Mouse (Mus musculus) stomach, embryonic 15.5 days (tissue): ENCODE measurements around the gene Trpm2. TPM values are rescaled to one million over a fixed set of nuclear protein-coding genes. Genes with fewer than 3 reads are reported as not detected.

ENCODE experiments used
- ATAC-seq: fragments of 200-750 bp; cut with Nextera tagmentation; 2 replicates; pipeline ENCODE4 v1.8.0; 2017; ENCODE audit warnings: low read depth, moderate number of reproducible peaks, moderate TSS enrichment; ENCODE audit not compliant: insufficient read depth, low FRiP score
- H3K27ac ChIP-seq: fragments of 300-500 bp; sonication (generic); 2 replicates; pipeline ENCODE4 v1.5.1; 2015; ENCODE audit warnings: mild to moderate bottlenecking, inconsistent platforms
- H3K27me3 ChIP-seq: fragments of 300-500 bp; sonication (generic); replicated peaks from 2 replicates; pipeline ENCODE4 v1.6.1; 2015; ENCODE audit warnings: inconsistent platforms
- H3K36me3 ChIP-seq: fragments of 300-500 bp; sonication (generic); 2 replicates; pipeline ENCODE4 v1.6.1; 2015; ENCODE audit warnings: inconsistent platforms
- H3K4me1 ChIP-seq: fragments of 300-500 bp; sonication (generic); 2 replicates; pipeline ENCODE4 v1.6.1; 2015; ENCODE audit warnings: inconsistent platforms
- H3K4me2 ChIP-seq: fragments of 300-500 bp; sonication (generic); 2 replicates; pipeline ENCODE4 v1.6.1; 2015; ENCODE audit warnings: mild to moderate bottlenecking, inconsistent platforms
- H3K4me3 ChIP-seq: fragments of 300-500 bp; sonication (generic); replicated peaks from 2 replicates; pipeline ENCODE4 v1.5.1; 2015; ENCODE audit warnings: inconsistent platforms
- H3K9ac ChIP-seq: fragments of 300-500 bp; sonication (generic); 2 replicates; pipeline ENCODE4 v1.6.1; 2015; ENCODE audit warnings: inconsistent platforms
- H3K9me3 ChIP-seq: fragments of 300-500 bp; sonication (generic); 2 replicates; pipeline ENCODE4 v1.6.1; 2016; ENCODE audit warnings: inconsistent platforms
- WGBS: fragments of 180-500 bp; shearing (Covaris S2); methylation state at CpG from one replicate; pipeline ENCODE4 v1.1.7; 2015; 5-methylcytosine and 5-hydroxymethylcytosine counted together
- polyA plus RNA-seq: library from polyadenylated mRNA; unstranded; fragments of >200 nt; fragmentation: Nextera tagmentation; extraction: Ambion mirVana; gene quantifications from 2 replicates; pipeline ENCODE4 v1.2.1, GENCODE M21; 2015

The Trpm2 gene
- polyA plus RNA-seq, 1 experiment from 2014 or later: 1.2 TPM

DNA sequence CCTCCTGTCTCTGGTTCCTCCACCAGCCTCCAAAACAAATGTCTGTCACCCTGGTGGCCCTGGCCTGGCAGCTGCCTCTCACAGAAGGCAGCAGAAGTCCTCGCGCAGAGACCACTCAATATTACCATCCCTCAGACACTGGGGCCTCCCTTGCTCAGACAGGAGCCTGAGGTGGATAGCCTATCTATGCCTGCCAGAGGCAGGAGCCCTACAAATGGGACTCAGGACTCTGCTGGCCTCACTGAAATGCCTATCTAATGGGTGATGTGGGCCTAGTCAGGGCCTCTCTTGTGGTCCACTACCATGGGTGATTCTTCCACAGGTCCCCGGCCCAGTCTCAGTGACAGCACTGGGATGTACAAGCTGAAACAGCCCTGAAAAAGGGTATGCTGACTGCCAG, 37.8 kb upstream of the Trpm2 start:
- peaks cover 34% of the 10 kb centered on the region for H3K4me1 ChIP-seq
- 70% methylated on average over 3 of the region's 3 CpGs for WGBS
- H3K27me3 ChIP-seq: no peaks in the 10 kb centered on the region
- H3K9me3 ChIP-seq: no peaks in the 10 kb centered on the region
- peak overlapping the region; percentile 90 for H3K4me3 ChIP-seq
- ATAC-seq: no peak
- no peak overlapping the region for H3K9ac ChIP-seq
- H3K27ac ChIP-seq: peak overlapping the region; percentile 100; the same call in 1 of the 2 replicates
- H3K4me2 ChIP-seq: peak overlapping the region; percentile 74
- no peaks in the 10 kb centered on the region; the same call in 1 of the 2 replicates for H3K36me3 ChIP-seq

- peak overlapping the region; percentile 74 for H3K4me2 ChIP-seq
- H3K36me3 ChIP-seq: peaks cover 3% of the 10 kb centered on the region
- H3K27ac ChIP-seq: peak overlapping the region; percentile 28; the same call in 1 of the 2 replicates
- no peaks in the 10 kb centered on the region for H3K9me3 ChIP-seq
- no peak overlapping the region; the same call in 1 of the 2 replicates for H3K4me3 ChIP-seq
- peaks cover 34% of the 10 kb centered on the region for H3K4me1 ChIP-seq
- no peaks in the 10 kb centered on the region for H3K27me3 ChIP-seq
- no peak for ATAC-seq
- 26% methylated on average over 7 of the region's 7 CpGs for WGBS
- H3K9ac ChIP-seq: no peak overlapping the region
These were observed 36.8 kb upstream of the Trpm2 start for GRCm38 (mm10) chr10:78007203-78007602.

DNA sequence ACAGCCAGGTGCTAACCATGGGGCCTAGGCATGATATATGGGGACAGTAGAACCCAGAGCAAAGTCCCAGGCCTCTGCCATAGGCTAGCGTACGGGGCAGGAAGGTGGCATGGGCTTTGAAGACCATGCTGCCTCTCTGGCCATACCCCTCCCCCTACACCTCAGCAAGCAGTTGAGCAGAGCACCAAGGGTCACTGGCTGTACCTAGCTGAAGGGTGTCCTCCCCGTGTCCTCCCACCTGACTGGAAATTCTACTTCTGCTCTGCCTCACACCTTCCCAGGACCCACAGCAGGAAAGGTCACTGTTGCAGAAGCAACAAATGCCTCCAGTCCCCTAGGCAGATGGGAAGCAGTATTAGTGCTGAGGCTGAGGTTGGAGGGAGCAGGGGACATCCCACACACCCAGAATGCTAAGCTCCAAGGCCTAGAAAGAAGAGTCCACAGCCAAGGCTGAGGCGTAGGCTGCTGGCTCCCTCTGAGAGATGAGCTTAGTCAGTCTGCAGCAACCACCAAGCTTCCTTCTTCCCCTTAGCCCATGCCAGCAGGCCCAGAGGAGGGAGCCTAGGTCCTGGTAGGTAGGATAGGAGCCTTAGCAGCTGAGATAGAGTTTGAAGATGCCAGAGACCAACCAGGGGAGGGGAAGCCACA, 35.6 kb upstream of the Trpm2 start:
- WGBS: 77% methylated on average over 4 of the region's 4 CpGs
- H3K27me3 ChIP-seq: no peaks in the 10 kb centered on the region
- no peak for ATAC-seq
- H3K4me1 ChIP-seq: peaks cover 34% of the 10 kb centered on the region
- peaks cover 16% of the 10 kb centered on the region for H3K36me3 ChIP-seq
- peak overlapping the region; percentile 21 for H3K4me2 ChIP-seq
- no peak overlapping the region for H3K9ac ChIP-seq
- H3K4me3 ChIP-seq: no peak overlapping the region
- no peaks in the 10 kb centered on the region for H3K9me3 ChIP-seq
- H3K27ac ChIP-seq: no peak overlapping the region

- 73% methylated on average over 3 of the region's 3 CpGs for WGBS
- H3K27ac ChIP-seq: no peak overlapping the region
- H3K4me3 ChIP-seq: no peak overlapping the region
- peaks cover 27% of the 10 kb centered on the region for H3K36me3 ChIP-seq
- H3K9me3 ChIP-seq: no peaks in the 10 kb centered on the region
- H3K9ac ChIP-seq: no peak overlapping the region
- H3K4me1 ChIP-seq: peaks cover 31% of the 10 kb centered on the region
- peak overlapping the region; percentile 30 for H3K4me2 ChIP-seq
- no peaks in the 10 kb centered on the region for H3K27me3 ChIP-seq
- ATAC-seq: peak; percentile 14; the same call in 1 of the 2 replicates
These were observed 34.2 kb upstream of the Trpm2 start for GRCm38 (mm10) chr10:78004479-78005100.

DNA sequence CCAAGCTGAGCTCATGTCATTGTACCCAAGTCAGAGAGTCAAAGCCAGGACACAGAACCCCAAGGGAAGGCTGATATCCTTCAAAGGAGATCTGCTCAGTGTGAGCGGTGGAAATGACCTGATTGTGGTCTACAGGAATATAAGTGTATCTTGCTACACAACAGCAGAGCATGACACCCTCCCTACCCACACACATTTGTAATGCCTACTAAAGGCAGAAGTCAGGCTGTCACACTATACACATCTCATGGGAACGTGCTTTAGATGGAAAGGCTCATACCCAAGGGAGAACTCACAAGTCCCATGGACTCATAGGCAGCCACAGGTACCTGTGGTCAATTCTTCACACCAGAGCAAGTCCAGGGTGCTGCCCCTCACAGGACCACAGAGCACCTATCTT, 32.0 kb upstream of the Trpm2 start:
- H3K9me3 ChIP-seq: no peaks in the 10 kb centered on the region
- H3K27me3 ChIP-seq: no peaks in the 10 kb centered on the region
- H3K4me2 ChIP-seq: no peak overlapping the region
- no peak overlapping the region for H3K4me3 ChIP-seq
- H3K4me1 ChIP-seq: peaks cover 16% of the 10 kb centered on the region
- WGBS: 93% methylated on average over 2 of the region's 2 CpGs
- peaks cover 46% of the 10 kb centered on the region for H3K36me3 ChIP-seq
- ATAC-seq: no peak
- no peak overlapping the region for H3K27ac ChIP-seq
- H3K9ac ChIP-seq: no peak overlapping the region

- H3K4me1 ChIP-seq: peaks cover 11% of the 10 kb centered on the region
- 84% methylated on average over 11 of the region's 11 CpGs for WGBS
- no peak overlapping the region for H3K4me2 ChIP-seq
- ATAC-seq: no peak
- no peak overlapping the region for H3K27ac ChIP-seq
- no peaks in the 10 kb centered on the region for H3K27me3 ChIP-seq
- H3K9ac ChIP-seq: no peak overlapping the region
- H3K4me3 ChIP-seq: no peak overlapping the region
- H3K9me3 ChIP-seq: no peaks in the 10 kb centered on the region
- H3K36me3 ChIP-seq: peaks cover 49% of the 10 kb centered on the region
These were observed 31.4 kb upstream of the Trpm2 start for GRCm38 (mm10) chr10:78001796-78002195.

DNA sequence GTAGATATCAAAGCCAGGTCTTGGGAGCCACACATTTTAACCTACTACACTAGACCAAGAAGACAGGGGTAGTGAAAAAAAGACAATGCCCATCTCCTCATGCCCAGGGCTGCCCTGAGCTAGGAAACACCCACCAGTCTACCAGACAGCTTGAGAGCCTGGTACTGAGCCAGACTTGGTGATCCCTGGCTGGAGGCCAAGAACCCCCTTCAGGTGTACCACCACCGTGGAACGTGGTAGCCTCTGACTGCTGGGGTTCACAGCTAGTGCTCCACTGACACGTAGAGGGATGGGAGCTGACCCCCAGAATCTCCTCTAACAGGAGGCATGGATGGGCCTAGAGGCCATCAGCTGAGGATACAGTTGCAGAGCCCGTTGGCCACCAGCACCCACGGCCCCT, 29.8 kb upstream of the Trpm2 start:
- ATAC-seq: no peak
- Histone ChIP-seq H3K4me3 (no peak overlapping the region), H3K9me3 (no peaks in the 10 kb centered on the region), H3K27me3 (no peaks in the 10 kb centered on the region), H3K4me1 (no peaks in the 10 kb centered on the region; the same call in 1 of the 2 replicates), H3K9ac (no peak overlapping the region), H3K4me2 (no peak overlapping the region), H3K36me3 (peaks cover 58% of the 10 kb centered on the region), H3K27ac (no peak overlapping the region)
- 94% methylated on average over 5 of the region's 5 CpGs for WGBS

DNA sequence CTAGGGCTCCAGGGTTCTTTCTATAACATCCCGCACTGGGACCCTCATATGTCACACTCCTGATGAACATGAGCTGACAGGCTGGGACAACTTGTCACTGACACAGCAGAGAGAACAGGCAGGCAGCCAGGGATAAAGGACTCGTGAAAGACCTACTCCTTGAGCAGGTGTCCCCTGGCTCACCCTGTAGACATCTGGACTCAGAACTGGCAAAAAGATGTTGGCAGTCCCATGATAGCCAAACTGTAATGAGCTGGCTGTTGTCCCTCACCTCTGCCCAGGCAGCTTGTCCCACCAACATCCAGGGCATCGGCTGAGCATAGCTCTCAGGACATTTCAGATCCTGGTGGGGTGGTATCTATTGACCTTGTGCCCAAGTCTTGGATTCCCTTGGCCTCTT, 25.3 kb upstream of the Trpm2 start:
- Histone ChIP-seq H3K36me3 (peaks cover 74% of the 10 kb centered on the region), H3K4me2 (no peak overlapping the region), H3K9ac (no peak overlapping the region), H3K27me3 (no peaks in the 10 kb centered on the region), H3K4me1 (no peaks in the 10 kb centered on the region), H3K27ac (no peak overlapping the region), H3K9me3 (no peaks in the 10 kb centered on the region), H3K4me3 (no peak overlapping the region)
- WGBS: 84% methylated on average over 3 of the region's 3 CpGs
- no peak for ATAC-seq

DNA sequence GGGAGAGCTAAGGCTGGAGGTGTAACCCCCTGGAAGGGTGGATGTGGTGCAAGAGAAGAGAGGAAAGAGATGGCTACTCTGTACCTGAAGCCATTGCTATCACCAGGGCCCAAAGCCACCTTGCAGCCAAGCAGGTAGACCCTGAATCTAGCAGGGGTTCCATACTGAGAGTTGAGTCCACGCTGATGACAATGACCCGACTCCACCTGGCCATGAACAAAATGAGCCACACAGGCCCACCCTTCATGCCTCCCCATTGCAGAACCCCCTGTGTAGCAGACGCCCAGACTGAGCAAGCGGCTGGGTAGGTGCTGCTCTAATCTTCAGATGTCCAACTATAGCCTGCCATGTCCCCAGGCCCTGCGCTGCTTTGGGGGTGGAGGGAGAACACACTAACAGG, 15.4 kb upstream of the Trpm2 start:
- WGBS: 76% methylated on average over 5 of the region's 5 CpGs
- no peak overlapping the region for H3K4me2 ChIP-seq
- no peaks in the 10 kb centered on the region for H3K9me3 ChIP-seq

DNA sequence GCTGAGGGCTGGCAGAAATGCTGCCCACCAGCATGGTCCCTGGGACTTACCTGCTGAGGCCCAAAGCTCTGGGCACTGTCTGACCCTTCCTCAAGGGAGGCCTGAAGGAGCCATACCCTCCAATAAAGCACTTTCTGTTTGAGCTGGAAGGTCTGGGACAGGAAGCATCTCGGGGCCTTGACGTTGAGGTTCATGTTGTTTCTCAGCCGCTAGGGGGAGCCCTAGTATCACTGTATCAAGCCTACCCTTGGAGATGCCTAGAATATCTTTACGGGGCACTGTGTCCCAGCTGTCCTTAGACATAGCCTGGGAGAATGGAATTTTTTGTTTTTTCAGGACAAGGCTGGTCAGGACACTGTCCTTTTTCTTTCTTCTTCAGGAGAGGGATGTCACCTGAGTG, 14.3 kb upstream of the Trpm2 start:
- peak; percentile 45; the same call in 1 of the 2 replicates for ATAC-seq
- H3K27ac ChIP-seq: no peak overlapping the region
- H3K4me1 ChIP-seq: peaks cover 2% of the 10 kb centered on the region; the same call in 1 of the 2 replicates
- H3K4me2 ChIP-seq: no peak overlapping the region
- under 1% methylated on average over 4 of the region's 4 CpGs for WGBS
- H3K9me3 ChIP-seq: no peaks in the 10 kb centered on the region
- H3K36me3 ChIP-seq: peaks cover 21% of the 10 kb centered on the region
- H3K27me3 ChIP-seq: no peaks in the 10 kb centered on the region
- H3K9ac ChIP-seq: no peak overlapping the region
- no peak overlapping the region for H3K4me3 ChIP-seq

More for the DNA sequence above, 15.4 kb upstream of the Trpm2 start:
- Histone ChIP-seq H3K27me3 (no peaks in the 10 kb centered on the region), H3K9ac (no peak overlapping the region), H3K36me3 (peaks cover 32% of the 10 kb centered on the region), H3K4me1 (peaks cover 2% of the 10 kb centered on the region; the same call in 1 of the 2 replicates), H3K4me3 (no peak overlapping the region), H3K27ac (no peak overlapping the region)
- ATAC-seq: no peak

GRCm38 (mm10) chr10:77978351-77979350, 8.3 kb upstream of the Trpm2 start, which contains the start of gene 1810043G02Rik:
1810043G02Rik (plus strand) TSS chr10:77978524.
- Histone ChIP-seq H3K4me2 (peak within 1 kb of the TSS; percentile 88), H3K27me3 (no peaks in the 10 kb centered on the region), H3K4me3 (peak within 1 kb of the TSS; percentile 75), H3K36me3 (no peaks in the 10 kb centered on the region), H3K27ac (peak within 1 kb of the TSS; percentile 52), H3K9me3 (no peaks in the 10 kb centered on the region), H3K4me1 (peaks cover 20% of the 10 kb centered on the region), H3K9ac (peak within 1 kb of the TSS; percentile 65)
- WGBS: 1% methylated on average over 57 of the region's 57 CpGs
- ATAC-seq: peak; percentile 95
